Mouse (Mus musculus) cerebellum, adult 11-12 months (tissue): Measurements from ENCODE around the gene Map3k6.

ENCODE experiments used
- DNase-seq: peaks from one replicate; pipeline ENCODE4 v3.0.0; 2022

Map3k6 gene

DNA sequence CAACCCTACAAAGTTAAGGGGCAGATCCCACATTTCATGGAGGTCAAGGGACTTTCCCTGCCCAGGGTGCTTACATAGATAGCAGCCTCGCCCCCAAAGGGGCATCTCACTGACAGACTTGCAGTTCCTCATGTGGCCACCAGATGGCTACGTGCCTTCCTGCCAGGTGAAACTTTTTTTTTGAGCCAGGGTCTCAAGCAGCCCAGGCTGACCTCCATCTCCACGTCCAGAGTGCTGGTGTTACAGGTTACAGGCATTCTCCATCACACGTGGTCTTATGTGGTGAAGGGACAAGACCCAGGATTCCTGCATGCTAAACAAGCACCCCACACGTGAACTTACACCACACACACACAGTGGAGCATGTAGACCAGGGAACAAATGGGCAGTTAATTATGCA, 23.0 kb upstream of the Map3k6 start:
- DNase-seq: peak; percentile 60

DNA sequence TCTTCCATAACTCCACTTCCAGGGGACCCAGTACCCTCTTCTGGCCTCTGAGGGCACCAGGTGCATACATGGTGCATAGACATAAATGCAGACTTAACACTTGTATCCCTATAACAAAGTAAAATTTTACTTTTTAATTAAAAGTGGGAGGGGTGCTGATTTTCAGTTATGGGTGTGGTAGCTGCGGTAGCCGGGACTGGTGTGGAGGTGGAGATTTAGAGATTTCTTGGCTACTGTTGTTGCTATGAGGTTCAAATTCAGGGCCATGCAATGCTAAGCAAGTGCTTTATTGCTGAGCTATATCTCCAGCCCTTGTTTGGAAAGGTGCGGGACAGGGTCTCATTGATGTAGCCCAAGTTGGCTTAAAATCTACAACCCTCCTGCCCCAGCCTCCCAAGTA, 21.9 kb upstream of the Map3k6 start:
- DNase-seq: no peak

- DNase-seq: no peak
Observed at GRCm38 (mm10) chr4:133220656-133221055, 20.0 kb upstream of the Map3k6 start.

- DNase-seq: no peak
Observed at GRCm38 (mm10) chr4:133221701-133222100, 18.9 kb upstream of the Map3k6 start.

DNA sequence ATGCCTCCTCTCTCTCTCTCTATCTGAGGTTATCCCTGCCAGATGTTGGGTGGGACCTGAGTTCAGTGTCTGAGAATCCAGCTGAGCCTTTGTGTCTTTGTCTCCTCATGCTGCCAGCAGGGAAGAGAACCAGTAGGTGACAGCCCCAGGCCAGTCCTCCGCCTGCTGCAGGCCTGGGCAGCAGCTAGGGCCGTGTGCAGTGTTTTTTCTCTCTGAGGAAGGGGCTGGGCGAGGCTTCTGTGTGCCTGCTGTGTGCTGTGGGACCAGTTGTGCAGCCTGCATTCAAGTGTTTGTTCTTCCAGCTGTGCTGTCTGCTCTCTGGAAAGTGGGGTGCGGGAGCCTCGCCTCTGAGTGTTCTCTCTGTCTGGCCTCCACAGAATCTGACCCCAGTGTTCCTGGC, 16.7 kb upstream of the Map3k6 start:
- no peak for DNase-seq

DNA sequence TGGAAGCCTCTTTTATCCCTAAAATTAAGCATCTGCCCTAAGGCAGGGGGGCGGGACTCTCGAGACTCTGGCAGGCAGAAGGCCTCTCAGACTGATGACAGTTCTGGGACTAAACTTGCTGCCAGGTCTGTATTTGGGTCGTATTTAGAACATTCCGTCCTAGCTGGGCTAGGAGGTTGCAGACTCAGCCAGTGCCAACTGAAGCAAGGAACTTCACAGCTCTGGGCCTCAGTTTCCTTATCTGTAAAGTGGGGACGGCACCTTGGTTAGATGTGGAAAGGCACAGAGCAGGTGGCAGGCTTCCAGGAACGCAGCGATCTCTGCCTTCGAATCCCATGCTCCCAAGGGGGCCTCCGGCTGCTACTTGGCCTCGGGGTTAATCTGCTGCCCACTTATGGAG, 14.5 kb upstream of the Map3k6 start:
- no peak for DNase-seq

GRCm38 (mm10) chr4:133227636-133228035, 13.0 kb upstream of the Map3k6 start:
- DNase-seq: no peak

- no peak for DNase-seq
Observed at GRCm38 (mm10) chr4:133229582-133229981, 11.0 kb upstream of the Map3k6 start.

DNA sequence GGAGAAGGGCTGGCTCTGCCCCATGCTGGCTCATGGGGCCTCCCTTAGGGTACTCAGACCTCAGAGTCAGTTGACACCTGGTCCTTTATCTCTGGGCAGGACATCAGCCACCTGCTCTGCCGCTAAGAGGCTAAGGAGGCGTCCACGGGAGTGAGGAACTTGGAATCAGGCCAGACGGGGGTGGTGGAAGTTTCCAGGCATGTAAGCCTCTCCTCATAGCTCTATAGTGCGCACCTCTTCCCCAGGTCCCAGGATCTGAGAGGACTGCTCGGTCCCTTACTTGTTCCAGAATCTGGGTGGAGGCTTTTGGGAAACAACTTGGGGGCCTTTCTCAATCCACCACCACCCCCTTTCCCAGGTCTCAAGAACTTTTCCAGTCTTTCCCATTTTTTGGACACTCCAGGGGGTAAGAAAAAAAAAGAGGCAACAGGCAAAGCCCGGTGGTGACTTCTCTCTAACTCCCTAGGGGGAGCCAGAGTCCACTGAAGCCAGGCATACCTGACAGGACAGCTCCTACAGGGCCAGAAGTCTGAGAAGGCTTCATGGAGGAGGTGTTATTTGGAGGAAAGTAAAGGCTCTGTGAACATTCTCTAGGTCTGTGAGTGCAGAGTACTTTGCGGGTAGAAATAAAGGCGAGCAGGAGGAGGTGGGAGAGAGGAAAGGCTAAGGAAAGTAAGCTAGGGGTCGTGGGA, 7.2 kb upstream of the Map3k6 start:
- DNase-seq: no peak

- DNase-seq: no peak
Observed at GRCm38 (mm10) chr4:133234771-133235170, 5.8 kb upstream of the Map3k6 start.

DNA sequence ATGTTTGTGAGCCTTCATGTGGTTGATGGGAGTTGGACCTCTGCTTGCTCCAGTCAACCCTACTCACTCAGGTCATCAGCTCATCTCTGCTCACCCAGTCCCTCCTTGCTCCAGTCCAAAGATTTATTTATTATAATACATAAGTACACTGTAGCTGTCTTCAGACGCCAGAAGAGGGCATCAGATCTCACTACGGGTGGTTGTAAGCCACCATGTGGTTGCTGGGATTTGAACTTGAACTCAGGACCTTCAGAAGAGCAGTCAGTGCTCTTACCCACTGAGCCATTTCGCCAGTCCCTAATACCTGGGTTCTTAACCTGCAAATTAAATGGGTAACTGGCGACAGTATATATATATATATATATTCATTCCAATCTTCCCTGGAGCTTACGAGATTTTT, 5.2 kb upstream of the Map3k6 start:
- no peak for DNase-seq

DNA sequence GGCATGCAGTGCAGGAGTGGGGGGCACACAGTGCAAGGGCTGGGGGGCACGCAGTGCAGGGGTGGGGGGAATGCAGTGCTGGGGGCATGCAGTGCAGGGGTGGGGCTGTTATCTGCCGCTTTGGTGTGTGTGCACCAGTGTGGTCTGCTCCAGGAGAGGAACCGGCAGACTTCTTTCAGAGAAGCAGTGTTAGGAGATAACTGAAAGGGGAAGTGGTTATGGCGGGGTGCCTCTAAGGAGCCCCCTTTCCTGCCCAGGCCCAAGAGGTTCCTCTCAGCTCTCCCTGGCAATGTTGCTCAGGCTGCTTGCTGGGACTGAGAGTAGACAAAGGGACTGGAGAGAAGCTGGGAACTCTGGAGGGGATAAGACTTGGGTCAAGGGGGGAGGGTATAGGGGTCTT, 2.7 kb upstream of the Map3k6 start:
- DNase-seq: no peak

DNA sequence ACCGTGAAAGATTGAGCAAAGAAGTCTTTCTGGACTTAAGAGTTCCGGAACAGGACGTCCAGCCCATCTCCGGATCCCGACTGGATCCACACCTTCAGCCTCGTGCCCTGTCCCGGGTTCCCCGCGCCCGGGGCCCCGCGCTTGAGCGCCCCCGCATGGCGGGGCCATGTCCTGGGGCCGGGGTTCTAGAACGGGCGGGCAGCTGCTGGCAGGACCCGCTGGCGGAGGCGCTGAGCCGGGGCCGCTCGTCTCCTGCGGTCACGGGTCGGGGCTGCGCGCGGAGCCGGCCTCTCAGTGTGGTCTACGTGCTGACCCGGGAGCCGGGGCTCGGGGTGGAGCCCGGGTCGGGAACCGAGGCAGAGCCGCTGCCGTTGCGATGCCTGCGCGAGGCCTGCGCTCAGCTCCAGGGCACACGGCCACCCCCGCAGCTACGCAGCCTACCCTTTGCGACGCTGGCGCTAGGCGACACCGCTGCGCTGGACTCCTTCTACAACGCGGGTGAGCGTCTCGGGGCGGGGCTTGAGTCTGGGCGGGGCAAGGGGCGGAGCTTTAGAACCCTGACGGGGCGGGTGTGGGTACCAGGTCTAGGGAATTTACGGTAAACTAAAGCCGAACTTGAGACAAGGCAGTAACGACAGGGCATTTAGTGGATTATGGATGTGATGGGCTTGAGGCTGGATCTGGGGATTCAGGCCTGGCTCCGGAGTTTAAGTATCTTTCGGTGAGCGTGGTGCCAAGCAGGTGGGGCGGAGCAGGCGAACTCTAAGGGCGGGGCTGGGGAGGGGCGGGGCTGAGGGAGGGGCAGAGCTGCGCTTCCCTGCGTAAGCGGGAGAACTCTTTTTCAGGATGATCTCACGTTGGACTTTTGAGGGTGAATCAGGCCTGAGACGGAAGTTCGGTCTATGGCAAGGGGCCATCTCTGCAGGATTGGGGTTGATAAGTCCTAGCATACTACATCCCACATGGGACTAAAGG, 603 bp downstream of the Map3k6 start:
- DNase-seq: peak; percentile 77

DNA sequence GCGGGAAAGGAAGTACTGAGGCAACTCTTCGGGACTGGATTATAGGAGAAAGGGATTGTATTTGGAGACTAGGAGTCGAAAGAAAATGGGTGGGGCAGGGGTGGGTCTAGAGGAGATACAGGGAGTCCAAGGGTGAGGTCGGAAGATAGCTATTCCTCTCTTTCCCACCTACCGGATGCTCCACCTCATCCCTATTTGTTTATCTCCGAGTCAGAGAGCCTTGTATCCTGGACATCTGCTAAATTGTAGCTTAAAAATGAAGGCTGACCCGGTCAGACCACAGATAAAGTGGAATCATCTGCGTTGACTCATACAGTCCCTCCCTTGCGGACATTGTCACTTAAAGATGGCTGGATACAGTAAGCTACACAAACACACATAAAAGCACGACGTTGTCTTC, 1.3 kb downstream of the Map3k6 start:
- DNase-seq: no peak

- DNase-seq: no peak
Observed at GRCm38 (mm10) chr4:133242710-133243109, 2.1 kb downstream of the Map3k6 start.

- no peak for DNase-seq
Observed at GRCm38 (mm10) chr4:133243538-133243937, 2.9 kb downstream of the Map3k6 start.

DNA sequence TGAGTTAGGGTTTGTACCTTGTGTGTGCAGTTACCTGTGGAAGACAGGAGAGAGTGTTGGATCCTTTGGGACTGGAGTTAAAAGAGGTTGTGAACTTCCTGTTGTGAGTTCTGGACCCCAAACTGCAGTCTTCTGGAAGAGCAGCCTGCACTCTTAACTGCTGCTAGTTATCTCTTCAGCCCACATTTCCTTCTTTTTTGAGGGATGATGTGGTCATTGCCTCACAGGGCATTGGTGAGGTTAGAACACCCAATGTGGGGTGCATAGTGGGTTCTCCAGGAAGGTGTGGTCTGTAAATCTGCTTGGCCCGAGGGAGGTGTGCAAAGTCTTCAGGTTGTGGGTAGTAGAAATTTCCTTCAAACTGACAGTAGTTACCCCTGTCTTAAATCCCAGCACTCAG, 3.7 kb downstream of the Map3k6 start:
- no peak for DNase-seq

GRCm38 (mm10) chr4:133247072-133247471, 6.5 kb downstream of the Map3k6 start:
- DNase-seq: no peak

DNA sequence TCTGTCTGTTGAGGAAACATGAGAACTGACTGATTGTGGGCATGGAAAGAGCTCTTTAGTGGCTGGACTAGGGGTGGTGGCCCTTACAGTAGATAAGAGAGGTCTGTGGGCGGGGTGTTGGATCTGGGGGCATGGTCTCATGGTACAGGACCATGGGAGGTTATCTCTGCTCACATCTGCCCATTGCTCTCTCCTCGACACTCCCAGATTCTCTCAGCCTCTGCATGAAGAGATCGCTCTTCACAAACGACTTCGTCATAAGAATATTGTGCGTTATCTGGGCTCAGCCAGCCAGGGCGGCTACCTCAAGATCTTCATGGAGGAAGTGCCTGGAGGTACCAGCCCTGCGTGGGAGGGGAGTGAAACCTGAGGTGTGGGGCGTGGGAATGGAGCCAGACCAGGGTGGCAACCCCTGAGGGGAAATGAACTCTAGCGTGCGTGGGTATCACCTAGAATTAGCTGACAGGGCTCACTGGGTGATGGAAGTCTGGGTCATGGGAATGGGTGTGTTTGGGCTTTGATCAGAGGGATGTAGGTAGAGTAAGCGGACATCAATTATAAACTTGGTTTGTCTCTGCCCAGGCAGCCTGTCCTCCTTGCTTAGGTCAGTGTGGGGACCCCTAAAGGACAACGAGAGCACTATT, 7.3 kb downstream of the Map3k6 start:
- no peak for DNase-seq

GRCm38 (mm10) chr4:133250609-133251008, 10.0 kb downstream of the Map3k6 start:
- peak; percentile 84 for DNase-seq

GRCm38 (mm10) chr4:133251214-133251613, 10.6 kb downstream of the Map3k6 start:
- no peak for DNase-seq

GRCm38 (mm10) chr4:133252089-133252488, 11.5 kb downstream of the Map3k6 start:
- no peak for DNase-seq

- no peak for DNase-seq
Observed at GRCm38 (mm10) chr4:133253412-133253811, 12.8 kb downstream of the Map3k6 start.

- no peak for DNase-seq
Observed at GRCm38 (mm10) chr4:133255392-133255791, 14.8 kb downstream of the Map3k6 start.
